Mouse (Mus musculus): ENCODE data around the gene Chn2. TPM values are rescaled to one million over a fixed set of nuclear protein-coding genes. Genes with fewer than 3 reads are reported as not detected.

Gene Chn2
- total RNA-seq, 2 experiments from 2014 or later = 0.69 to 0.73 TPM

GRCm38 (mm10) chr6:54228874-54229273, 189.5 kb downstream of the Chn2 start:
- peak; percentile 41 for DNase-seq (ENCODE audit: low spot score)

- DNase-seq (ENCODE audit: low spot score) = no peak
Measured at GRCm38 (mm10) chr6:54231769-54232558, 192.6 kb downstream of the Chn2 start.

- DNase-seq (ENCODE audit: low spot score) = no peak
Measured at GRCm38 (mm10) chr6:54236441-54236840, 197.1 kb downstream of the Chn2 start.

- no peak for DNase-seq (ENCODE audit: low spot score)
Measured at GRCm38 (mm10) chr6:54241761-54242160, 202.4 kb downstream of the Chn2 start.

- no peak for DNase-seq (ENCODE audit: low spot score)
Measured at GRCm38 (mm10) chr6:54242286-54242685, 202.9 kb downstream of the Chn2 start.

GRCm38 (mm10) chr6:54248354-54249252, 209.2 kb downstream of the Chn2 start:
- peak; percentile 32 for DNase-seq (ENCODE audit: low spot score)

GRCm38 (mm10) chr6:54251401-54252191, 212.2 kb downstream of the Chn2 start:
- no peak for DNase-seq (ENCODE audit: low spot score)

- DNase-seq (ENCODE audit: low spot score) = no peak
Measured at GRCm38 (mm10) chr6:54253206-54253605, 213.9 kb downstream of the Chn2 start.

GRCm38 (mm10) chr6:54253881-54254280, 214.5 kb downstream of the Chn2 start:
- DNase-seq (ENCODE audit: low spot score) = no peak

GRCm38 (mm10) chr6:54254759-54255158, 215.4 kb downstream of the Chn2 start:
- no peak for DNase-seq (ENCODE audit: low spot score)

GRCm38 (mm10) chr6:54255321-54255720, 216.0 kb downstream of the Chn2 start:
- no peak for DNase-seq (ENCODE audit: low spot score)

GRCm38 (mm10) chr6:54256397-54256796, 217.0 kb downstream of the Chn2 start:
- no peak for DNase-seq (ENCODE audit: low spot score)

GRCm38 (mm10) chr6:54257552-54257951, 218.2 kb downstream of the Chn2 start:
- no peak for DNase-seq (ENCODE audit: low spot score)

GRCm38 (mm10) chr6:54258462-54258861, 219.1 kb downstream of the Chn2 start:
- DNase-seq (ENCODE audit: low spot score) = no peak

GRCm38 (mm10) chr6:54262732-54263131, 223.4 kb downstream of the Chn2 start:
- no peak for DNase-seq (ENCODE audit: low spot score)

GRCm38 (mm10) chr6:54263890-54264289, 224.5 kb downstream of the Chn2 start:
- DNase-seq (ENCODE audit: low spot score) = no peak

- DNase-seq (ENCODE audit: low spot score) = no peak
Measured at GRCm38 (mm10) chr6:54264537-54264936, 225.2 kb downstream of the Chn2 start.

GRCm38 (mm10) chr6:54265384-54265783, 226.0 kb downstream of the Chn2 start:
- no peak for DNase-seq (ENCODE audit: low spot score)

GRCm38 (mm10) chr6:54272556-54273378, 233.4 kb downstream of the Chn2 start:
- no peak for DNase-seq (ENCODE audit: low spot score)

GRCm38 (mm10) chr6:54273379-54273730, 234.0 kb downstream of the Chn2 start:
- no peak for DNase-seq (ENCODE audit: low spot score)

- DNase-seq (ENCODE audit: low spot score) = no peak
Measured at GRCm38 (mm10) chr6:54277234-54277633, 237.9 kb downstream of the Chn2 start.
